Mouse (Mus musculus): ENCODE data around the gene Itga6. TPM values are rescaled to one million over a fixed set of nuclear protein-coding genes. Genes with fewer than 3 reads are reported as not detected.

The Itga6 gene
- polyA plus RNA-seq, 1 experiment from 2014 or later = 103 TPM

- Histone ChIP-seq H3K9me3 (ENCODE audit: control insufficient read depth, low read length) (no peaks in the 10 kb centered on the region), H3K27me3 (ENCODE audit: control insufficient read depth, insufficient read depth, low read length) (no peaks in the 10 kb centered on the region), H3K9ac (ENCODE audit: low read length) (no peak overlapping the region), H3K4me1 (ENCODE audit: control insufficient read depth in 2 of 2, insufficient read depth in 2 of 2, low read length in 2 of 2) (0 out of 4 replicates have a peak, but pooled peaks cover 0 to 2% of the 10 kb centered on the region in 2 experiments), H3K4me2 (ENCODE audit: low read length) (no peak overlapping the region), H3K4me3 (ENCODE audit: control insufficient read depth in 1 of 2, insufficient read depth in 1 of 2, low read depth in 1 of 2, low read length in 2 of 2) (no peak overlapping the region), H3K27ac (replicated peaks in 1 of 2; ENCODE audit: control insufficient read depth in 1 of 2, insufficient read depth in 1 of 2, low read depth in 2 of 2, low read length in 2 of 2) (no peak overlapping the region), H3K36me3 (ENCODE audit: control insufficient read depth, insufficient read depth, low read length) (peaks cover 86% of the 10 kb centered on the region)
- WGBS = 79% methylated on average over 19 of the region's 19 CpGs
- no peak for ATAC-seq (ENCODE audit: insufficient number of reproducible peaks, insufficient read depth, low FRiP score, low read depth)
These were observed 137.7 kb downstream of the Itga6 start for GRCm38 (mm10) chr2:71882914-71883651.

DNA sequence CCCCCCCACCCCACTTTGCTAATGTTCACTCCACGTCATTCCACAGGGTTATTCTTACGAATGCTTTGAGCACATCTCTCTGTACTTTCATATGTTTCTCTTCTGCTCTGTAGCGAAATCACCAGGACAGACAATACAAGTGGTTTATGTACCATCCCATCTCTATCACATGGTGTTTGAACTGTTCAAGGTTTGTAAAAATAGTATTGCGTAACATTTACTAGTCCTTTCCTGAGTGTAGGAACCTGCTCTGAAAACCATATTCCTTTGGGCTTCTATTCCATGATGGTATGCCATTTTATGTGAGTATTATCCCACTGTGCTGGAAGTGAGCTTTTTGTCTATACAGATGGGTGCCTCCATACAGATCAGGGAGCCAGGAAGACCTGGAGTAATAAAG is 141.9 kb downstream of the Itga6 start:
- Histone ChIP-seq H3K4me2 (ENCODE audit: low read length) (no peak overlapping the region), H3K4me3 (ENCODE audit: control insufficient read depth in 1 of 2, insufficient read depth in 1 of 2, low read depth in 1 of 2, low read length in 2 of 2) (no peak overlapping the region), H3K36me3 (ENCODE audit: control insufficient read depth, insufficient read depth, low read length) (peaks cover 94% of the 10 kb centered on the region), H3K9ac (ENCODE audit: low read length) (no peak overlapping the region), H3K27me3 (ENCODE audit: control insufficient read depth, insufficient read depth, low read length) (no peaks in the 10 kb centered on the region), H3K9me3 (ENCODE audit: control insufficient read depth, low read length) (no peaks in the 10 kb centered on the region), H3K27ac (replicated peaks in 1 of 2; ENCODE audit: control insufficient read depth in 1 of 2, insufficient read depth in 1 of 2, low read depth in 2 of 2, low read length in 2 of 2) (no peak overlapping the region), H3K4me1 (ENCODE audit: control insufficient read depth in 2 of 2, insufficient read depth in 2 of 2, low read length in 2 of 2) (no peaks in the 10 kb centered on the region)
- 95% methylated on average over 4 of the region's 4 CpGs for WGBS
- ATAC-seq (ENCODE audit: insufficient number of reproducible peaks, insufficient read depth, low FRiP score, low read depth) = no peak

- H3K9ac ChIP-seq (ENCODE audit: low read length) = no peak overlapping the region
- H3K9me3 ChIP-seq (ENCODE audit: control insufficient read depth, low read length) = no peaks in the 10 kb centered on the region
- peaks cover 96% of the 10 kb centered on the region for H3K36me3 ChIP-seq (ENCODE audit: control insufficient read depth, insufficient read depth, low read length)
- H3K4me1 ChIP-seq (ENCODE audit: control insufficient read depth in 2 of 2, insufficient read depth in 2 of 2, low read length in 2 of 2) = no peaks in the 10 kb centered on the region
- ATAC-seq (ENCODE audit: insufficient number of reproducible peaks, insufficient read depth, low FRiP score, low read depth) = no peak
- no peaks in the 10 kb centered on the region for H3K27me3 ChIP-seq (ENCODE audit: control insufficient read depth, insufficient read depth, low read length)
- WGBS = 66% methylated on average over 4 of the region's 4 CpGs
- H3K27ac ChIP-seq (replicated peaks in 1 of 2; ENCODE audit: control insufficient read depth in 1 of 2, insufficient read depth in 1 of 2, low read depth in 2 of 2, low read length in 2 of 2) = no peak overlapping the region
- no peak overlapping the region for H3K4me2 ChIP-seq (ENCODE audit: low read length)
- H3K4me3 ChIP-seq (ENCODE audit: control insufficient read depth in 1 of 2, insufficient read depth in 1 of 2, low read depth in 1 of 2, low read length in 2 of 2) = no peak overlapping the region
These were observed 143.0 kb downstream of the Itga6 start for GRCm38 (mm10) chr2:71888437-71888836.

DNA sequence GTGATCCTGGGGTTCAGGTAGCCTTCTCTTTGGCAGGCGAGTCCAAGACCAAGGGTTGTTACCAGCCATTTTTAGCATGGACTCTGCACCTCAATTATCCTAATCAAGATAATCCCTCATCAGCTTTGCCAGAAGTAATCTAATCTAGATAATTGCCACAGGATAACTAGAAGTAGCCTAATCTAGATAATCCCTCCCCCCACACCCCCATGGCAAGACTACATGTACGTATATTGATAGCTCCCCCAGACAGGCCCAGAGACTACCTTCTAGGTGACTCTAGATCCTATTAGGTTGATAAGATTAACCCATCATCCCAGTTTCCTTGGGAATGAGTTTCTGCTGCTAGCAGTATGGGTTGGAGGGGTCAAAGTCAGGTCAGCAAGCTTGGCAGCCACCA is 146.1 kb downstream of the Itga6 start:
- Histone ChIP-seq H3K9me3 (ENCODE audit: control insufficient read depth, low read length) (no peaks in the 10 kb centered on the region), H3K4me2 (ENCODE audit: low read length) (no peak overlapping the region), H3K36me3 (ENCODE audit: control insufficient read depth, insufficient read depth, low read length) (peaks cover 96% of the 10 kb centered on the region), H3K4me3 (ENCODE audit: control insufficient read depth in 1 of 2, insufficient read depth in 1 of 2, low read depth in 1 of 2, low read length in 2 of 2) (no peak overlapping the region), H3K27me3 (ENCODE audit: control insufficient read depth, insufficient read depth, low read length) (no peaks in the 10 kb centered on the region), H3K9ac (ENCODE audit: low read length) (no peak overlapping the region), H3K4me1 (ENCODE audit: control insufficient read depth in 2 of 2, insufficient read depth in 2 of 2, low read length in 2 of 2) (no peaks in the 10 kb centered on the region), H3K27ac (replicated peaks in 1 of 2; ENCODE audit: control insufficient read depth in 1 of 2, insufficient read depth in 1 of 2, low read depth in 2 of 2, low read length in 2 of 2) (no peak overlapping the region)
- no peak for ATAC-seq (ENCODE audit: insufficient number of reproducible peaks, insufficient read depth, low FRiP score, low read depth)
- 86% methylated on average over 2 of the region's 2 CpGs for WGBS

- H3K9ac ChIP-seq (ENCODE audit: low read length) = no peak overlapping the region
- H3K4me3 ChIP-seq (ENCODE audit: control insufficient read depth in 1 of 2, insufficient read depth in 1 of 2, low read depth in 1 of 2, low read length in 2 of 2) = no peak overlapping the region
- no peak for ATAC-seq (ENCODE audit: insufficient number of reproducible peaks, insufficient read depth, low FRiP score, low read depth)
- no peak overlapping the region for H3K4me2 ChIP-seq (ENCODE audit: low read length)
- no peaks in the 10 kb centered on the region for H3K4me1 ChIP-seq (ENCODE audit: control insufficient read depth in 2 of 2, insufficient read depth in 2 of 2, low read length in 2 of 2)
- no peaks in the 10 kb centered on the region for H3K27me3 ChIP-seq (ENCODE audit: control insufficient read depth, insufficient read depth, low read length)
- H3K27ac ChIP-seq (replicated peaks in 1 of 2; ENCODE audit: control insufficient read depth in 1 of 2, insufficient read depth in 1 of 2, low read depth in 2 of 2, low read length in 2 of 2) = no peak overlapping the region
- 92% methylated on average over 7 of the region's 7 CpGs for WGBS
- H3K36me3 ChIP-seq (ENCODE audit: control insufficient read depth, insufficient read depth, low read length) = peaks cover 94% of the 10 kb centered on the region
- H3K9me3 ChIP-seq (ENCODE audit: control insufficient read depth, low read length) = no peaks in the 10 kb centered on the region
These were observed 147.4 kb downstream of the Itga6 start for GRCm38 (mm10) chr2:71892741-71893349.

DNA sequence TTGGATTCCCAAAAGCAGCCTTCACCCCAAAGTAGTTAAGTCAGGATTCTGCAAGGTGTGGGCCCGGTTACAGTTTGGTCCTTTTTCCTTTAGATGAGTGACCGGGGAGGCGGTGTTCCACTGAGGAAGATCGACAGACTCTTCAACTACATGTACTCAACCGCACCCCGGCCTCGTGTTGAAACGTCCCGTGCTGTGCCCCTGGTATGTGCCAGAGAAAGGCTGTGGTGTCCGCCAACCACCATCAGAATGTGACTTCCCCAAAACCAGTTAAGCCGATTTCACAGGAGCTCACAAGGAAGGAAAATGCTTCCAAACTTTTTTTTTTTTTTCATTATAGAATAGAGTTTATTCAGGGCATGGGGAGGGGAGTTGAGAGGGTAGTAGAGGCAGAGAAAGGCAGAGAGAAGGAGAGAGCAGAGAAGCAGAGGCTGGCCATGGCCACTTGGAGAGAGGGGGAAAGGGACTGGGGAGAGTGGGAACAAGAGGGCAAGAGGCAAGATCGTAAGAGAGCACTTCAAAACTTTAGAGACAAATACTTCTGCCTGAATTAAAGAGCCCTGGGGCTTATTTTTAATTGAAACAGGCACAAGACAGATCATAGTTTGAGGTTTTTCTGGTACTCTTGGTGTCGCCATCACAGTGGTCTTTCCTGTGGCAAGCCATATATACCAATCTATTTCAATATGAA is 150.3 kb downstream of the Itga6 start:
- 91% methylated on average over 13 of the region's 13 CpGs for WGBS
- no peak for ATAC-seq (ENCODE audit: insufficient number of reproducible peaks, insufficient read depth, low FRiP score, low read depth)
- Histone ChIP-seq H3K4me2 (ENCODE audit: low read length) (no peak overlapping the region), H3K36me3 (ENCODE audit: control insufficient read depth, insufficient read depth, low read length) (peaks cover 89% of the 10 kb centered on the region), H3K9me3 (ENCODE audit: control insufficient read depth, low read length) (no peaks in the 10 kb centered on the region), H3K9ac (ENCODE audit: low read length) (no peak overlapping the region), H3K27ac (replicated peaks in 1 of 2; ENCODE audit: control insufficient read depth in 1 of 2, insufficient read depth in 1 of 2, low read depth in 2 of 2, low read length in 2 of 2) (no peak overlapping the region), H3K4me1 (ENCODE audit: control insufficient read depth in 2 of 2, insufficient read depth in 2 of 2, low read length in 2 of 2) (peaks cover 2 to 3% of the 10 kb centered on the region in 2 experiments; a peak in 3 of 4 replicates), H3K27me3 (ENCODE audit: control insufficient read depth, insufficient read depth, low read length) (no peaks in the 10 kb centered on the region), H3K4me3 (ENCODE audit: control insufficient read depth in 1 of 2, insufficient read depth in 1 of 2, low read depth in 1 of 2, low read length in 2 of 2) (no peak overlapping the region)

- H3K27ac ChIP-seq (replicated peaks in 1 of 2; ENCODE audit: control insufficient read depth in 1 of 2, insufficient read depth in 1 of 2, low read depth in 2 of 2, low read length in 2 of 2) = no peak overlapping the region
- no peak for ATAC-seq (ENCODE audit: insufficient number of reproducible peaks, insufficient read depth, low FRiP score, low read depth)
- H3K9ac ChIP-seq (ENCODE audit: low read length) = no peak overlapping the region
These were observed 152.0 kb downstream of the Itga6 start for GRCm38 (mm10) chr2:71897420-71897819.

More at GRCm38 (mm10) chr2:71897420-71897819, 152.0 kb downstream of the Itga6 start:
- Histone ChIP-seq H3K4me3 (ENCODE audit: control insufficient read depth in 1 of 2, insufficient read depth in 1 of 2, low read depth in 1 of 2, low read length in 2 of 2) (no peak overlapping the region), H3K27me3 (ENCODE audit: control insufficient read depth, insufficient read depth, low read length) (no peaks in the 10 kb centered on the region), H3K4me2 (ENCODE audit: low read length) (no peak overlapping the region), H3K9me3 (ENCODE audit: control insufficient read depth, low read length) (no peaks in the 10 kb centered on the region), H3K36me3 (ENCODE audit: control insufficient read depth, insufficient read depth, low read length) (peaks cover 81% of the 10 kb centered on the region), H3K4me1 (ENCODE audit: control insufficient read depth in 2 of 2, insufficient read depth in 2 of 2, low read length in 2 of 2) (peaks cover 6 to 7% of the 10 kb centered on the region in 2 experiments; a peak in 3 of 4 replicates)
- 90% methylated on average over 12 of the region's 12 CpGs for WGBS
